In the genomic region with DNA sequence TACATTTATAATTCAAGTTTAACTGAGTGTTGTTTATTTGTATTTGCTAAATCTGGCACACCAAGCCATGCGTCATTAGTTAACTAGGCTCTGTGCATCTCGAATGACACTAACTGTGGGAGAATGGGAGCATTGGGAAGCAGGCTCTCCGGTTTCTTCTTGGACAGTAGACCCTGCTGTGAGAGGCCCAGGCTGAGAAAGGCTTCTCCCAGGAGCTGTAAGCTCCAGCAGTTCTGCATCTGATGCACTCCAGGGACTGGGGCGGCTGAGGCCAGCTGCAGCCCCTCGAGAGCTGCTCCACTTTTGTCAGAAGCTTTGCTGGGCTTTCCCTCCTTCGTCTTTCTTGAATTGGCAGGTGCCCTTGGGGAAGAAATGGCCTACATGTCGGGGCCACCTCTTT, we compare ENCODE assay signal across 14 mouse cellular contexts. TPM values are rescaled to one million over a fixed set of nuclear protein-coding genes. Genes with fewer than 3 reads are reported as not detected.
A peak's percentile ranks its signal among the peaks of the same experiment; 100 is the strongest.
DNase-seq lines count a peak whose midpoint lies in the region; ATAC-seq and TF ChIP-seq lines count a peak whose summit lies in the region.
"Had no signal": no experiment of that assay in that cellular context is flagged by ENCODE, and none has a peak within 500 bp of the region (broad histone marks: within the 10 kb centered on the region; RNA-seq: fewer than 3 reads in every experiment).

No protein-coding gene starts in this region.

- WGBS in hindbrain, embryonic 15.5 days, result 21% methylated on average over 7 of the region's 7 CpGs
- WGBS in hindbrain, embryonic 11.5 days, result 29% methylated on average over 7 of the region's 7 CpGs
- WGBS in neural tube, embryonic 15.5 days, result 27% methylated on average over 7 of the region's 7 CpGs
- WGBS in thymus, adult 2 months, result 95% methylated on average over 7 of the region's 7 CpGs

- no peaks in the 10 kb centered on the region for H3K9me3 ChIP-seq in hindbrain, embryonic 15.5 days
- H3K9me3 ChIP-seq in hindbrain, embryonic 11.5 days (ENCODE audit: control insufficient read depth, low read length), result no peaks in the 10 kb centered on the region
- H3K9me3 ChIP-seq in neural tube, embryonic 15.5 days (replicated peaks), result no peaks in the 10 kb centered on the region
- H3K9me3 ChIP-seq: forebrain, embryonic 13.5 days; stomach, embryonic 15.5 days had no signal

- no peak for ATAC-seq in hindbrain, embryonic 15.5 days (ENCODE audit: low FRiP score, low read depth)
- ATAC-seq in hindbrain, embryonic 11.5 days (ENCODE audit: low FRiP score), result no peak
- no peak for ATAC-seq in neural tube, embryonic 15.5 days (ENCODE audit: low FRiP score)
- ATAC-seq: forebrain, embryonic 13.5 days had no signal

- no peak overlapping the region for H3K4me2 ChIP-seq in hindbrain, embryonic 15.5 days
- no peak overlapping the region for H3K4me2 ChIP-seq in hindbrain, embryonic 11.5 days (replicated peaks; ENCODE audit: low read depth, low read length)
- no peak overlapping the region for H3K4me2 ChIP-seq in neural tube, embryonic 15.5 days
- H3K4me2 ChIP-seq: forebrain, embryonic 13.5 days; stomach, embryonic 15.5 days had no signal

- no peak overlapping the region for H3K9ac ChIP-seq in hindbrain, embryonic 15.5 days
- no peak overlapping the region for H3K9ac ChIP-seq in hindbrain, embryonic 11.5 days (ENCODE audit: low read depth, low read length)
- H3K9ac ChIP-seq in neural tube, embryonic 15.5 days (replicated peaks), result no peak overlapping the region
- H3K9ac ChIP-seq: forebrain, embryonic 13.5 days; liver, embryonic 14.5 days; stomach, embryonic 15.5 days had no signal

- peak overlapping the region; percentile 16; the same call in 1 of the 2 replicates for H3K27ac ChIP-seq in hindbrain, embryonic 15.5 days (replicated peaks)
- H3K27ac ChIP-seq in hindbrain, embryonic 11.5 days (ENCODE audit: low read depth, low read length), result no peak overlapping the region
- peak overlapping the region; percentile 30; the same call in 1 of the 2 replicates for H3K27ac ChIP-seq in neural tube, embryonic 15.5 days (replicated peaks)
- H3K27ac ChIP-seq in thymus, adult 2 months (ENCODE audit: control insufficient read depth, insufficient read depth, low read length), result no peak overlapping the region
- H3K27ac ChIP-seq: forebrain, embryonic 13.5 days; liver, embryonic 14.5 days; macrophage; stomach, embryonic 15.5 days had no signal

- H3K27me3 ChIP-seq in hindbrain, embryonic 15.5 days, result no peaks in the 10 kb centered on the region
- no peaks in the 10 kb centered on the region for H3K27me3 ChIP-seq in hindbrain, embryonic 11.5 days (ENCODE audit: control insufficient read depth, insufficient read depth, low read length)
- H3K27me3 ChIP-seq in neural tube, embryonic 15.5 days (replicated peaks), result no peaks in the 10 kb centered on the region
- H3K27me3 ChIP-seq in thymus, adult 2 months (ENCODE audit: control insufficient read depth, insufficient read depth, low read length), result no peaks in the 10 kb centered on the region
- H3K27me3 ChIP-seq: forebrain, embryonic 13.5 days; stomach, embryonic 15.5 days had no signal

- H3K36me3 ChIP-seq in hindbrain, embryonic 15.5 days, result no peaks in the 10 kb centered on the region
- no peaks in the 10 kb centered on the region for H3K36me3 ChIP-seq in hindbrain, embryonic 11.5 days (ENCODE audit: control insufficient read depth, insufficient read depth, low read length)
- H3K36me3 ChIP-seq in neural tube, embryonic 15.5 days, result no peaks in the 10 kb centered on the region
- no peaks in the 10 kb centered on the region for H3K36me3 ChIP-seq in thymus, adult 2 months (ENCODE audit: control insufficient read depth, insufficient read depth, low read length)
- H3K36me3 ChIP-seq: stomach, embryonic 15.5 days had no signal

- no peaks in the 10 kb centered on the region for H3K4me1 ChIP-seq in hindbrain, embryonic 15.5 days (replicated peaks)
- H3K4me1 ChIP-seq in hindbrain, embryonic 11.5 days (replicated peaks; ENCODE audit: control insufficient read depth, insufficient read depth, low read length), result no peaks in the 10 kb centered on the region
- H3K4me1 ChIP-seq in neural tube, embryonic 15.5 days, result peaks cover 3% of the 10 kb centered on the region; the same call in 1 of the 2 replicates
- no peaks in the 10 kb centered on the region for H3K4me1 ChIP-seq in thymus, adult 2 months (replicated peaks; ENCODE audit: control insufficient read depth, insufficient read depth, low read length)
- H3K4me1 ChIP-seq: stomach, embryonic 15.5 days had no signal

- TF ChIP-seq CTCF in thymus, adult 2 months (IDR thresholded peaks at IDR 0.05; ENCODE audit: borderline replicate concordance, control insufficient read depth, extremely low read depth, insufficient read depth, low read length, poor library complexity), result no peak

- no peak overlapping the region for H3K4me3 ChIP-seq in hindbrain, embryonic 15.5 days
- no peak overlapping the region for H3K4me3 ChIP-seq in hindbrain, embryonic 11.5 days (ENCODE audit: low read depth, low read length)
- H3K4me3 ChIP-seq in neural tube, embryonic 15.5 days (replicated peaks), result no peak overlapping the region
- H3K4me3 ChIP-seq in thymus, adult 2 months (ENCODE audit: control insufficient read depth, insufficient read depth, low read length), result no peak overlapping the region
- H3K4me3 ChIP-seq: forebrain, embryonic 13.5 days; stomach, embryonic 15.5 days had no signal

- TF ChIP-seq POLR2A in thymus, adult 2 months (IDR thresholded peaks at IDR 0.05; ENCODE audit: control insufficient read depth, extremely low read depth, insufficient read depth, low read length, poor library complexity), result no peak

- peak; percentile 7 to 9 for DNase-seq in cerebellum, postnatal 10 days
- DNase-seq in cerebellum, postnatal 25 days, result no peak
- DNase-seq in hindbrain, embryonic 11.5 days (ENCODE audit: low spot score), result no peak
- no peak for DNase-seq in neural tube, embryonic 10.5 days (ENCODE audit: extremely low spot score, low spot score)
- DNase-seq in left cerebral cortex, adult 11 months (ENCODE audit: low spot score), result no peak
- DNase-seq in thymus, adult 2 months, result no peak
- DNase-seq: kidney, postnatal 36 days had no signal

RNA-seq across cellular contexts. Expression of gene 1700028K03Rik, which starts 7.2 kb away (rescaled TPM):
- polyA plus RNA-seq in hindbrain, embryonic 15.5 days (2015; fragmentation: Nextera tagmentation; extraction: Ambion mirVana), result 0.18 and 0.29 TPM in 2 replicates
- polyA plus RNA-seq in hindbrain, embryonic 11.5 days (2014; fragmentation: Nextera tagmentation; extraction: Ambion mirVana), result 0.04 and 0.48 TPM in 2 replicates
- 0.29 and 0.36 TPM in 2 replicates for polyA plus RNA-seq in neural tube, embryonic 15.5 days (2015; fragmentation: Nextera tagmentation; extraction: Ambion mirVana)
- polyA plus RNA-seq in thymus, adult 2 months (2012; rRNA removed), result 0.04 and 0.08 TPM in 2 replicates
- polyA plus RNA-seq: embryonic facial prominence, embryonic 11.5 days; macrophage had no signal

RNA-seq across cellular contexts. Expression of gene Gm42669, which starts 34.3 kb away (rescaled TPM):
- 0.41 and 0.54 TPM in 2 replicates for polyA plus RNA-seq in hindbrain, embryonic 15.5 days (2015; fragmentation: Nextera tagmentation; extraction: Ambion mirVana)
- 0.28 and 0.57 TPM in 2 replicates for polyA plus RNA-seq in hindbrain, embryonic 11.5 days (2014; fragmentation: Nextera tagmentation; extraction: Ambion mirVana)
- 0.37 and 0.72 TPM in 2 replicates for polyA plus RNA-seq in neural tube, embryonic 15.5 days (2015; fragmentation: Nextera tagmentation; extraction: Ambion mirVana)
- polyA plus RNA-seq in thymus, adult 2 months (2012; rRNA removed), result 0.08 and 0.19 TPM in 2 replicates

RNA-seq across cellular contexts. Expression of gene Rpap2, which starts 55.5 kb away (rescaled TPM):
- 21.9 and 22.9 TPM in 2 replicates for polyA plus RNA-seq in hindbrain, embryonic 15.5 days (2015; fragmentation: Nextera tagmentation; extraction: Ambion mirVana)
- 21.3 and 23.2 TPM in 2 replicates for polyA plus RNA-seq in hindbrain, embryonic 11.5 days (2014; fragmentation: Nextera tagmentation; extraction: Ambion mirVana)
- 21.4 and 25.6 TPM in 2 replicates for polyA plus RNA-seq in neural tube, embryonic 15.5 days (2015; fragmentation: Nextera tagmentation; extraction: Ambion mirVana)
- 4.0 and 4.7 TPM in 2 replicates for polyA plus RNA-seq in thymus, adult 2 months (2012; rRNA removed)

RNA-seq across cellular contexts. Expression of gene Glmn, which starts 56.0 kb away (rescaled TPM):
- 30.2 and 32.9 TPM in 2 replicates for polyA plus RNA-seq in hindbrain, embryonic 15.5 days (2015; fragmentation: Nextera tagmentation; extraction: Ambion mirVana)
- 34.7 and 34.9 TPM in 2 replicates for polyA plus RNA-seq in hindbrain, embryonic 11.5 days (2014; fragmentation: Nextera tagmentation; extraction: Ambion mirVana)
- polyA plus RNA-seq in neural tube, embryonic 15.5 days (2015; fragmentation: Nextera tagmentation; extraction: Ambion mirVana), result 31.8 and 37.4 TPM in 2 replicates
- 0.73 and 1.4 TPM in 2 replicates for polyA plus RNA-seq in thymus, adult 2 months (2012; rRNA removed)

Comparison
In these comparisons a context has a peak if more than half of its experiments do, and no peak if none do; other contexts are left out.
1. DNase-seq: peak in cerebellum, postnatal 10 days (2 of 2); none in cerebellum, postnatal 25 days (0 of 2), hindbrain, embryonic 11.5 days (single experiment), neural tube, embryonic 10.5 days (single experiment), left cerebral cortex, adult 11 months (single experiment) and thymus, adult 2 months (single experiment).
2. H3K27ac ChIP-seq: peak in hindbrain, embryonic 15.5 days (single experiment) and neural tube, embryonic 15.5 days (single experiment); none in hindbrain, embryonic 11.5 days (single experiment) and thymus, adult 2 months (single experiment).